Mouse (Mus musculus): ENCODE data around the gene Arhgap25. TPM values are rescaled to one million over a fixed set of nuclear protein-coding genes. Genes with fewer than 3 reads are reported as not detected.

Arhgap25 gene
- polyA plus RNA-seq, 2 experiments: 1.5 to 2.3 TPM

DNA sequence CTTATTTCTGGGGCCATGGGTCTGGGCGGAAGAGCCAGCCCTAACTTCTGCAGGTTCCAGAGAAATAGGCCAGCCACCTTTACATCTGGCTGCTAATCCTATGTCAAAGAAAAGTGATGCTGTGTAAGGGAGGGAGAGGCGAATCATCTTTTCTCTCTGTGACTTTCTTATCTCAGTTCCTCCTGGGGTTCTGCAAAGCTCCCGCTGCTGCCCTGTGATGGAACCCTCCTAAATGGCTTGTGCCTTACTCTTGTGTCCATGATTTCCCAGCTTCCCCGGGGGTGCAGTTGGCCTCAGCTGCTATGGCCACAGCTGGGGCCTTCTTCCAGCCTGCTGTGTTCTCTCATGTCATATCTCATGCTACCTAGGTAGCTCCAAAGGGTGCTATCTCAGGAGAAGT lies 5.7 kb downstream of the Arhgap25 start:
- DNase-seq (ENCODE audit: low read depth in 3 of 3, low spot score in 3 of 3) (no peak), ATAC-seq (ENCODE audit: insufficient read depth) (peak; percentile 65)
- no peaks in the 10 kb centered on the region for H3K36me3 ChIP-seq (replicated peaks; ENCODE audit: control insufficient read depth, insufficient read depth, low read depth)
- H3K27me3 ChIP-seq (ENCODE audit: control insufficient read depth, insufficient read depth, low read length): no peaks in the 10 kb centered on the region
- H3K9ac ChIP-seq (replicated peaks): peak overlapping the region; percentile 52; the same call in 1 of the 2 replicates
- 30% methylated on average over 4 of the region's 4 CpGs for whole genome bisulfite sequencing (ENCODE audit: insufficient replicate concordance)
- 0 out of 4 replicates have a peak overlapping the region, but pooled peaks of 1 of the 2 experiments have one; percentile 18 for H3K4me3 ChIP-seq (ENCODE audit: insufficient read depth in 1 of 2, low read depth in 2 of 2, low read length in 2 of 2)
- TF ChIP-seq EP300 (IDR thresholded peaks at IDR 0.05; ENCODE audit: low read depth): no peak
- no peak for TF ChIP-seq CTCF (IDR thresholded peaks at IDR 0.05; ENCODE audit: low read depth)
- peaks cover 40 to 56% of the 10 kb centered on the region in 2 experiments for H3K4me1 ChIP-seq (replicated peaks; ENCODE audit: control insufficient read depth in 2 of 2, insufficient read depth in 2 of 2, low read length in 1 of 2)
- H3K27ac ChIP-seq: peak overlapping the region; percentile 66
- H3K9me3 ChIP-seq (ENCODE audit: control insufficient read depth, low read length): no peaks in the 10 kb centered on the region
- peak overlapping the region; percentile 58 for H3K4me2 ChIP-seq (ENCODE audit: low read depth)

DNA sequence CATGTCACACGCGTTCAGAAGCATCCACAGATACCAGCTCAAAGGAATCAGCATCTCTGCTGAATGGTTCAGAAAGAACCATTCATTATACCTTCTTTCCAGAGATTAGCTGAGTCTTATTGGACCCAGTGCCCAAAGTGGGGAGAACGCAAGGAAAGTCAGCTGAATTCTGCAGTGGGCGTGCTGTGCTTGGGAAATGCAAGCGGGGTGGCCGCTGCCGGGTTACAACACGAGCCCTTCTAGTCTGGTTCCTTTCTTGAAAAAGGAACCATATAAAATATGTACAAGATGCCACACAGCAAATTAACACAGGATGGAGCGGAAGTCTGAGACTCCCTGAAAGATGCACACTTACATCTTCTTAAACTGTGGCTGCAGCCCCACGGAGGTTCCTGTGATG lies 7.9 kb downstream of the Arhgap25 start:
- DNase-seq (ENCODE audit: low read depth in 3 of 3, low spot score in 3 of 3) (no peak), ATAC-seq (ENCODE audit: insufficient read depth) (no peak)
- peaks cover 37 to 49% of the 10 kb centered on the region in 2 experiments for H3K4me1 ChIP-seq (replicated peaks; ENCODE audit: control insufficient read depth in 2 of 2, insufficient read depth in 2 of 2, low read length in 1 of 2)
- no peak overlapping the region for H3K27ac ChIP-seq
- H3K36me3 ChIP-seq (replicated peaks; ENCODE audit: control insufficient read depth, insufficient read depth, low read depth): no peaks in the 10 kb centered on the region
- H3K9ac ChIP-seq (replicated peaks): no peak overlapping the region
- WGBS (ENCODE audit: insufficient replicate concordance): 84% methylated on average over 10 of the region's 10 CpGs
- no peaks in the 10 kb centered on the region for H3K27me3 ChIP-seq (ENCODE audit: control insufficient read depth, insufficient read depth, low read length)
- H3K9me3 ChIP-seq (ENCODE audit: control insufficient read depth, low read length): no peaks in the 10 kb centered on the region
- H3K4me3 ChIP-seq (ENCODE audit: insufficient read depth in 1 of 2, low read depth in 2 of 2, low read length in 2 of 2): no peak overlapping the region
- no peak overlapping the region for H3K4me2 ChIP-seq (ENCODE audit: low read depth)
- TF ChIP-seq EP300 (IDR thresholded peaks at IDR 0.05; ENCODE audit: low read depth) (no peak), CTCF (IDR thresholded peaks at IDR 0.05; ENCODE audit: low read depth) (no peak)

DNA sequence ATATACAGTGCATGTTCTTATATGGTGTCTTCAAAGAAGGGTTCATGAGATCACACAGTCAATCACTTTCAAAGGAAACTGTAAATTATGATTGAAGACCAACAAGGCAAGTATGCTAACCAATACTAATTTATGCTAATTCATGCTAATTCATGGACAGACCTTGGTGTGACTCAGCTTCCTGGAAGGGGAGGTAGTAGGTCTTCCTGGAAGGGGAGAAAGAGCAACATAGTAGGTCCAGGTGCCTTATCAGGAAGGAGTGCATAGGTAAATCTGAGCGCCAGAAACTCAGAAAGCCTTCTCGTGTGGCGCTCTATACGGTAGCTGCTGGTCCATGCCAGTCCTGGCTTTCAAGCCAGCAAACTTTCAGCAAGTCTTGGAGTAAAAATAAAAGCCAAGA lies 8.8 kb downstream of the Arhgap25 start:
- H3K4me2 ChIP-seq (ENCODE audit: low read depth): no peak overlapping the region
- H3K9me3 ChIP-seq (ENCODE audit: control insufficient read depth, low read length): no peaks in the 10 kb centered on the region
- DNase-seq (ENCODE audit: low read depth in 3 of 3, low spot score in 3 of 3) (peak in 1 of 3 experiments; percentile 63), ATAC-seq (ENCODE audit: insufficient read depth) (peak; percentile 42; the same call in 1 of the 2 replicates)
- H3K27me3 ChIP-seq (ENCODE audit: control insufficient read depth, insufficient read depth, low read length): no peaks in the 10 kb centered on the region
- H3K9ac ChIP-seq (replicated peaks): no peak overlapping the region
- H3K4me1 ChIP-seq (replicated peaks; ENCODE audit: control insufficient read depth in 2 of 2, insufficient read depth in 2 of 2, low read length in 1 of 2): peaks cover 31 to 46% of the 10 kb centered on the region in 2 experiments
- TF ChIP-seq EP300 (IDR thresholded peaks at IDR 0.05; ENCODE audit: low read depth) (peak; percentile 40; the same call in 1 of the 2 replicates), CTCF (IDR thresholded peaks at IDR 0.05; ENCODE audit: low read depth) (no peak)
- 79% methylated on average over 4 of the region's 4 CpGs for WGBS (ENCODE audit: insufficient replicate concordance)
- H3K36me3 ChIP-seq (replicated peaks; ENCODE audit: control insufficient read depth, insufficient read depth, low read depth): no peaks in the 10 kb centered on the region
- H3K27ac ChIP-seq: no peak overlapping the region; the same call in 1 of the 2 replicates
- H3K4me3 ChIP-seq (ENCODE audit: insufficient read depth in 1 of 2, low read depth in 2 of 2, low read length in 2 of 2): no peak overlapping the region

DNA sequence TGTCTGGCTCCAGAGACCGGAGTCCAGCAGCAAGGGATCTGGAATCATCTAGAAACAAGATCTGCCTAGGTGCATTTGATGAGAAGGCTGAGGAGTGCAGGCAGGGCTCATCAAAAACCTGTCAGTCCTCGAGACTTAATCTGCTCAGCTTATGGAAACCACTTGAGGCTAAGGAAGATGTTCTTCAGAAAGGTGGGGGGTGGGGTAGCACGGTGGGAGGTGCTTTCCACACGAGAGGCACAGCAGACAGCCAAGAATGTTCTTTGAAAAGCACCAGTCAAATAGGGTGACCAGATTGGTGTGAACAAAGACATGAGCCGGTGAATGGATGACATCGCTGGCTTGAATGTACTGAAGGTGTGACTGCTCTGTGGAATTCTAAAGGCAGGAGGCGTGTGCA lies 9.3 kb downstream of the Arhgap25 start:
- no peak overlapping the region for H3K9ac ChIP-seq (replicated peaks)
- no peak overlapping the region; the same call in 1 of the 2 replicates for H3K27ac ChIP-seq
- no peak overlapping the region for H3K4me3 ChIP-seq (ENCODE audit: insufficient read depth in 1 of 2, low read depth in 2 of 2, low read length in 2 of 2)
- ATAC-seq (ENCODE audit: insufficient read depth) (no peak), DNase-seq (ENCODE audit: low read depth in 3 of 3, low spot score in 3 of 3) (no peak)
- TF ChIP-seq EP300 (IDR thresholded peaks at IDR 0.05; ENCODE audit: low read depth) (no peak), CTCF (IDR thresholded peaks at IDR 0.05; ENCODE audit: low read depth) (no peak)
- 67% methylated on average over 7 of the region's 7 CpGs for WGBS (ENCODE audit: insufficient replicate concordance)
- no peaks in the 10 kb centered on the region for H3K27me3 ChIP-seq (ENCODE audit: control insufficient read depth, insufficient read depth, low read length)
- no peaks in the 10 kb centered on the region for H3K36me3 ChIP-seq (replicated peaks; ENCODE audit: control insufficient read depth, insufficient read depth, low read depth)
- peaks cover 29 to 43% of the 10 kb centered on the region in 2 experiments for H3K4me1 ChIP-seq (replicated peaks; ENCODE audit: control insufficient read depth in 2 of 2, insufficient read depth in 2 of 2, low read length in 1 of 2)
- H3K4me2 ChIP-seq (ENCODE audit: low read depth): no peak overlapping the region
- H3K9me3 ChIP-seq (ENCODE audit: control insufficient read depth, low read length): no peaks in the 10 kb centered on the region

DNA sequence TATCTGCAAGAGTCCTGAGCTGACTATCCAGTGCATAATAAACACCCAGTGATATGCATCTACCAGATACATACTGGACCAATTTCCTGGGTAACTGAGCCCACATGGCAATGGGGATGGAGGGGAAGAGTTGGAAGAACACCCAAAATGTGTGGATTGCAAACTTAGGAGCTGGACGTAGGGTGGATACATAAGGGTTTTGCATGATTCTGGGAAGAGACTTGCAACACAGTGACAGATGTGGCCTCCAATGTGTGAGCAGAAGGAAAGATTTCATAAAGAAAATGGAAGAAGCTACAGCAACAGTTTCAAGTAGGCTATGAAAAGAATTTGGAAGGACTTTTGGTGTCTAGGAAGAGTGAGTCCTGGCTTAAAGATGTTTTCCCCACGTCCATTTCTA lies 10.0 kb downstream of the Arhgap25 start:
- Histone ChIP-seq H3K27me3 (ENCODE audit: control insufficient read depth, insufficient read depth, low read length) (no peaks in the 10 kb centered on the region), H3K4me1 (replicated peaks; ENCODE audit: control insufficient read depth in 2 of 2, insufficient read depth in 2 of 2, low read length in 1 of 2) (peaks cover 22 to 37% of the 10 kb centered on the region in 2 experiments), H3K4me3 (ENCODE audit: insufficient read depth in 1 of 2, low read depth in 2 of 2, low read length in 2 of 2) (no peak overlapping the region), H3K9me3 (ENCODE audit: control insufficient read depth, low read length) (no peaks in the 10 kb centered on the region), H3K27ac (no peak overlapping the region), H3K36me3 (replicated peaks; ENCODE audit: control insufficient read depth, insufficient read depth, low read depth) (no peaks in the 10 kb centered on the region), H3K4me2 (ENCODE audit: low read depth) (no peak overlapping the region), H3K9ac (replicated peaks) (no peak overlapping the region)
- TF ChIP-seq EP300 (IDR thresholded peaks at IDR 0.05; ENCODE audit: low read depth) (no peak), CTCF (IDR thresholded peaks at IDR 0.05; ENCODE audit: low read depth) (no peak)
- DNase-seq (ENCODE audit: low read depth in 3 of 3, low spot score in 3 of 3): no peak
- WGBS (ENCODE audit: insufficient replicate concordance): 61% methylated on average over 2 of the region's 2 CpGs
- no peak for ATAC-seq (ENCODE audit: insufficient read depth)
